Mouse (Mus musculus): ENCODE data around the gene Stc2. TPM values are rescaled to one million over a fixed set of nuclear protein-coding genes. Genes with fewer than 3 reads are reported as not detected.
A peak's percentile ranks its signal among the peaks of the same experiment; 100 is the strongest.

Stc2 gene
- polyA plus RNA-seq, 1 experiment from 2014 or later: 3.0 TPM

DNA sequence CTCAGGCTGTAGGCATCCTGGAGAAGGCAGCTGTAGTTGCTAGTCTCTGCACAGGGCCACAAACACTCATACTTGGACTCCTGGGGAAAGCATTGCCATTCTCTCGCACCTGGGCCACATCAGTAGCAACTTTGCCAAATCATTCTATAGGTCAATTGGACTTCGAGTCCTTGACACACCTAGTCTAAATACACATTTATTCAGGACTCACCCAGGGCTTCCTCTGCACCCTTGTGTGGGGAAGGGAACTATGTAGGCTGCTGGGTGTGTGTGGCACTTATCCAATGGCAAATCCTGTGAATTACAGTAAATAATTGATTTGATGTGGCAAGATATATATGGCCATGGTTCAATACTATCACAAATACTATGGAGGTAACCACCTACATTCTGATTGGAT, 14.1 kb upstream of the Stc2 start:
- H3K4me3 ChIP-seq: no peak overlapping the region
- H3K4me2 ChIP-seq: no peak overlapping the region
- H3K9ac ChIP-seq: no peak overlapping the region
- H3K4me1 ChIP-seq: peaks cover 7% of the 10 kb centered on the region; the same call in 1 of the 2 replicates
- H3K27ac ChIP-seq: no peak overlapping the region
- H3K9me3 ChIP-seq: no peaks in the 10 kb centered on the region
- 95% methylated on average over 2 of the region's 2 CpGs for WGBS
- no peak for ATAC-seq (ENCODE audit: insufficient number of reproducible peaks, low FRiP score, low TSS enrichment, low read depth)
- no peaks in the 10 kb centered on the region for H3K36me3 ChIP-seq
- H3K27me3 ChIP-seq: no peaks in the 10 kb centered on the region

GRCm38 (mm10) chr11:31382145-31382544, 12.3 kb upstream of the Stc2 start:
- Histone ChIP-seq H3K4me3 (no peak overlapping the region), H3K4me1 (peaks cover 7% of the 10 kb centered on the region; the same call in 1 of the 2 replicates), H3K36me3 (no peaks in the 10 kb centered on the region), H3K9ac (no peak overlapping the region), H3K9me3 (no peaks in the 10 kb centered on the region), H3K4me2 (no peak overlapping the region), H3K27ac (no peak overlapping the region), H3K27me3 (no peaks in the 10 kb centered on the region)
- ATAC-seq (ENCODE audit: insufficient number of reproducible peaks, low FRiP score, low TSS enrichment, low read depth): no peak
- WGBS: 41% methylated on average over 5 of the region's 5 CpGs

GRCm38 (mm10) chr11:31373438-31373837, 3.6 kb upstream of the Stc2 start:
- no peak for ATAC-seq (ENCODE audit: insufficient number of reproducible peaks, low FRiP score, low TSS enrichment, low read depth)
- no peaks in the 10 kb centered on the region for H3K9me3 ChIP-seq
- 66% methylated on average over 7 of the region's 7 CpGs for WGBS
- H3K27me3 ChIP-seq: peaks cover 46% of the 10 kb centered on the region
- peaks cover 30% of the 10 kb centered on the region for H3K4me1 ChIP-seq
- no peaks in the 10 kb centered on the region for H3K36me3 ChIP-seq
- H3K27ac ChIP-seq: no peak overlapping the region
- no peak overlapping the region for H3K4me3 ChIP-seq
- H3K4me2 ChIP-seq: no peak overlapping the region
- H3K9ac ChIP-seq: no peak overlapping the region

GRCm38 (mm10) chr11:31372206-31372605, 2.3 kb upstream of the Stc2 start:
- H3K36me3 ChIP-seq: no peaks in the 10 kb centered on the region
- peaks cover 35% of the 10 kb centered on the region for H3K4me1 ChIP-seq
- no peak for ATAC-seq (ENCODE audit: insufficient number of reproducible peaks, low FRiP score, low TSS enrichment, low read depth)
- H3K27ac ChIP-seq: no peak overlapping the region
- H3K27me3 ChIP-seq: peaks cover 55% of the 10 kb centered on the region
- no peak overlapping the region for H3K9ac ChIP-seq
- no peak overlapping the region for H3K4me3 ChIP-seq
- H3K9me3 ChIP-seq: no peaks in the 10 kb centered on the region
- WGBS: 84% methylated on average over 4 of the region's 4 CpGs
- no peak overlapping the region for H3K4me2 ChIP-seq

DNA sequence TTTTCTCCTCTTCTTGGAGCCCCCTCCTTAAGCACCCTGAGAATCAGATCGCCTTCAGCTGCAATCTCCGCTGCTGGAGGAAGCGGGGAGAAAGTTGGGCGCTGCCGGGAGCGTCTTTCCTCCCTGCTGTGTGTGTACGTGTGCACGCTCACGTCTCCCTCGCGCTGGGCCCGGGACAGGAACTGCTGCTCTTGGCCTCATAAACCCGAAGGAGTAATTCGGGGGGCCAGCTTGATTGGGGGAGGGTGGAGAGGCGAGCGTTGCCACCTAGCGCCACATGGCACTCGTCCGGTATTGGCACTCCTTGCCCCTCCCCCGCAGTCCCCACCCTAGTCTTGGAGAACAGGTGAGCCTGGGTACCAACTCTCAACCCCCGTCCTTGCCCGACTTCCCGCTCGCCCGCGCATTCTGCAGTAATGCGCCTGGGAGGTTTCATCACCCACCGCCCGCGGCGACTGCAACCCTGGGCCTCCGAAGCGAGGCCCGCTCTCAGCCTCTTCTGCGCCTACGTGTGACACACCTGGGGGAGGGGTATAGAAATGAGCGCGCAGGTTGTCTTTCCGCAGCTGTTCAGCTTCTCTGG, 1.5 kb upstream of the Stc2 start:
- 1% methylated on average over 39 of the region's 39 CpGs for WGBS
- Histone ChIP-seq H3K9ac (no peak overlapping the region), H3K4me3 (peak overlapping the region; percentile 57), H3K4me2 (peak overlapping the region; percentile 100), H3K36me3 (no peaks in the 10 kb centered on the region), H3K27me3 (peaks cover 58% of the 10 kb centered on the region), H3K27ac (no peak overlapping the region), H3K4me1 (peaks cover 35% of the 10 kb centered on the region), H3K9me3 (no peaks in the 10 kb centered on the region)
- no peak for ATAC-seq (ENCODE audit: insufficient number of reproducible peaks, low FRiP score, low TSS enrichment, low read depth)

- Histone ChIP-seq H3K9ac (no peak overlapping the region), H3K4me1 (peaks cover 35% of the 10 kb centered on the region), H3K9me3 (no peaks in the 10 kb centered on the region), H3K27me3 (peaks cover 63% of the 10 kb centered on the region), H3K4me2 (peak overlapping the region; percentile 100), H3K27ac (no peak overlapping the region), H3K36me3 (no peaks in the 10 kb centered on the region), H3K4me3 (peak overlapping the region; percentile 57)
- whole genome bisulfite sequencing: 2% methylated on average over 24 of the region's 24 CpGs
- ATAC-seq (ENCODE audit: insufficient number of reproducible peaks, low FRiP score, low TSS enrichment, low read depth): no peak
These were observed 759 bp upstream of the Stc2 start for GRCm38 (mm10) chr11:31370436-31371230.

GRCm38 (mm10) chr11:31368965-31369647, 768 bp downstream of the Stc2 start:
- Histone ChIP-seq H3K4me2 (peak overlapping the region; percentile 100), H3K27ac (peak overlapping the region; percentile 54; the same call in 1 of the 2 replicates), H3K27me3 (peaks cover 72% of the 10 kb centered on the region), H3K36me3 (no peaks in the 10 kb centered on the region), H3K4me1 (peaks cover 35% of the 10 kb centered on the region), H3K9ac (peak overlapping the region; percentile 37; the same call in 1 of the 2 replicates), H3K9me3 (no peaks in the 10 kb centered on the region), H3K4me3 (peak overlapping the region; percentile 57)
- WGBS: under 1% methylated on average over 50 of the region's 50 CpGs
- ATAC-seq (ENCODE audit: insufficient number of reproducible peaks, low FRiP score, low TSS enrichment, low read depth): peak; percentile 21; the same call in 1 of the 2 replicates

- no peaks in the 10 kb centered on the region for H3K9me3 ChIP-seq
- 2% methylated on average over 36 of the region's 36 CpGs for WGBS
- peak overlapping the region; percentile 57 for H3K4me3 ChIP-seq
- ATAC-seq (ENCODE audit: insufficient number of reproducible peaks, low FRiP score, low TSS enrichment, low read depth): no peak
- H3K27ac ChIP-seq: no peak overlapping the region
- peak overlapping the region; percentile 37; the same call in 1 of the 2 replicates for H3K9ac ChIP-seq
- H3K4me2 ChIP-seq: peak overlapping the region; percentile 100
- peaks cover 35% of the 10 kb centered on the region for H3K4me1 ChIP-seq
- no peaks in the 10 kb centered on the region for H3K36me3 ChIP-seq
- peaks cover 69% of the 10 kb centered on the region for H3K27me3 ChIP-seq
These were observed 1.5 kb downstream of the Stc2 start for GRCm38 (mm10) chr11:31368252-31368964.

DNA sequence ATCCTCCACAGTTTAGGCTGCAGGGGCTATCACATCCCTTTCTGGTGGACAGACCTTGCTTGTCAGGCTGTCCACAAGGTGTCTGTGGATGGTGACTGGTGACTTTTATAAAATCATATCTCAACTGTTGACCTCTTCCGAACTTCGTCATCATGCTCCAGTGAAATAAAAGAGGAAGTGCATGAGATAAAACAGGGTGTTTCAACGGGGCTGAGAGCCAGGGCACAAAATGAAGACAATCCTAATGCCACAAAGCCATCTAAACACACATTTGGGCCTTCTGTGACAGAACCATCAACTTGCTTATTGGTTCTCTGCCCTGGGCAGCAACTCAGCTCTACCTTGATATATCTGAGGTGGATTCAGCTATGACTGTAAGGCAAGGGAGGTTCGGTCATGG, 3.0 kb downstream of the Stc2 start:
- Histone ChIP-seq H3K9me3 (no peaks in the 10 kb centered on the region), H3K4me1 (peaks cover 41% of the 10 kb centered on the region), H3K4me3 (no peak overlapping the region), H3K4me2 (no peak overlapping the region), H3K9ac (no peak overlapping the region), H3K36me3 (no peaks in the 10 kb centered on the region), H3K27ac (no peak overlapping the region), H3K27me3 (peaks cover 53% of the 10 kb centered on the region)
- WGBS: 93% methylated on average over 4 of the region's 4 CpGs
- ATAC-seq (ENCODE audit: insufficient number of reproducible peaks, low FRiP score, low TSS enrichment, low read depth): no peak

DNA sequence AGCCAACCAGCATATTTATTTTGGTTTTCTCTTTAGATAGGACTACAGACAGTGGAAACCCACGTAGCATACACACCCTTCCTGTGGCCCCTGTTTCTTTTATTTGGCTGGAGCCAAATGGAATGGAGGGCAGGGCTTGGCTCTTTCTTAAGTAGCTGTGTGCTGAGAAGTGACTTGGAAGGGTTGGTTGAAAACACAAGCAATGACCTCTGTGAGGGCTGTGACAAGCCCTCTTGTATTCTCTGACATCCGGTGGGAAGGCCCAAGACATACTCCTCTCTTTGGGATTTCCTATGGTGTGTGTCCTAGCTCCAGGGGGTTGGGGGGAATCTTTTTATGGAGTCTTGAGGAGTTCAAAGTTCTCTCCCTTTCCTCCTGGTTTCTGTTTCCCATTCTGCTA, 3.5 kb downstream of the Stc2 start:
- 79% methylated on average over 2 of the region's 2 CpGs for WGBS
- H3K36me3 ChIP-seq: no peaks in the 10 kb centered on the region
- no peak overlapping the region for H3K4me3 ChIP-seq
- H3K4me1 ChIP-seq: peaks cover 37% of the 10 kb centered on the region
- no peaks in the 10 kb centered on the region for H3K9me3 ChIP-seq
- H3K4me2 ChIP-seq: no peak overlapping the region
- H3K9ac ChIP-seq: no peak overlapping the region
- ATAC-seq (ENCODE audit: insufficient number of reproducible peaks, low FRiP score, low TSS enrichment, low read depth): no peak
- H3K27ac ChIP-seq: no peak overlapping the region
- H3K27me3 ChIP-seq: peaks cover 49% of the 10 kb centered on the region

- H3K4me3 ChIP-seq: no peak overlapping the region
- no peak overlapping the region for H3K27ac ChIP-seq
- no peaks in the 10 kb centered on the region for H3K36me3 ChIP-seq
- no peak overlapping the region for H3K9ac ChIP-seq
- H3K9me3 ChIP-seq: no peaks in the 10 kb centered on the region
- peaks cover 45% of the 10 kb centered on the region for H3K27me3 ChIP-seq
- ATAC-seq (ENCODE audit: insufficient number of reproducible peaks, low FRiP score, low TSS enrichment, low read depth): no peak
- H3K4me2 ChIP-seq: no peak overlapping the region
- H3K4me1 ChIP-seq: peaks cover 32% of the 10 kb centered on the region
- WGBS: 82% methylated on average over 2 of the region's 2 CpGs
These were observed 3.9 kb downstream of the Stc2 start for GRCm38 (mm10) chr11:31365981-31366380.

All from limb, embryonic 15.5 days (tissue).